Mouse (Mus musculus): ENCODE measurements around the gene Tmtc4. TPM values are rescaled to one million over a fixed set of nuclear protein-coding genes. Genes with fewer than 3 reads are reported as not detected.

Tmtc4 gene
- polyA plus RNA-seq, 1 experiment from 2014 or later, result 39.8 TPM

- no peaks in the 10 kb centered on the region for H3K4me1 ChIP-seq (ENCODE audit: control insufficient read depth, insufficient read depth, low read length)
- ATAC-seq (ENCODE audit: low FRiP score) (no peak), DNase-seq (ENCODE audit: low spot score, missing footprints) (no peak)
- H3K4me3 ChIP-seq (ENCODE audit: low read depth, low read length), result no peak overlapping the region
- H3K27me3 ChIP-seq (ENCODE audit: control insufficient read depth, insufficient read depth, low read length), result no peaks in the 10 kb centered on the region
- no peak overlapping the region for H3K27ac ChIP-seq (ENCODE audit: low read depth, low read length)
- H3K9me3 ChIP-seq (ENCODE audit: control insufficient read depth, low read length), result no peaks in the 10 kb centered on the region
- H3K36me3 ChIP-seq (ENCODE audit: control insufficient read depth, insufficient read depth, low read length), result no peaks in the 10 kb centered on the region
- H3K4me2 ChIP-seq, result no peak overlapping the region
- WGBS, result 91% methylated on average over 1 of the region's 1 CpGs
- H3K9ac ChIP-seq (ENCODE audit: low read length), result no peak overlapping the region
Measured at GRCm38 (mm10) chr14:122950915-122951314, 32.9 kb downstream of the Tmtc4 start.

- H3K4me2 ChIP-seq, result no peak overlapping the region
- H3K27me3 ChIP-seq (ENCODE audit: control insufficient read depth, insufficient read depth, low read length), result no peaks in the 10 kb centered on the region
- H3K9me3 ChIP-seq (ENCODE audit: control insufficient read depth, low read length), result no peaks in the 10 kb centered on the region
- peaks cover 4% of the 10 kb centered on the region; the same call in 1 of the 2 replicates for H3K36me3 ChIP-seq (ENCODE audit: control insufficient read depth, insufficient read depth, low read length)
- no peak for ATAC-seq (ENCODE audit: low FRiP score)
- H3K4me1 ChIP-seq (ENCODE audit: control insufficient read depth, insufficient read depth, low read length), result no peaks in the 10 kb centered on the region
- no peak overlapping the region for H3K4me3 ChIP-seq (ENCODE audit: low read depth, low read length)
- WGBS, result 78% methylated on average over 3 of the region's 3 CpGs
- no peak overlapping the region for H3K9ac ChIP-seq (ENCODE audit: low read length)
- H3K27ac ChIP-seq (ENCODE audit: low read depth, low read length), result no peak overlapping the region
- no peak for DNase-seq (ENCODE audit: low spot score, missing footprints)
Measured at GRCm38 (mm10) chr14:122943475-122943853, 40.4 kb downstream of the Tmtc4 start.

- ATAC-seq (ENCODE audit: low FRiP score), result peak; percentile 73
- no peak overlapping the region for H3K9ac ChIP-seq (ENCODE audit: low read length)
- peaks cover 4% of the 10 kb centered on the region; the same call in 1 of the 2 replicates for H3K36me3 ChIP-seq (ENCODE audit: control insufficient read depth, insufficient read depth, low read length)
- no peaks in the 10 kb centered on the region for H3K27me3 ChIP-seq (ENCODE audit: control insufficient read depth, insufficient read depth, low read length)
- H3K4me3 ChIP-seq (ENCODE audit: low read depth, low read length), result no peak overlapping the region
- WGBS, result 83% methylated on average over 4 of the region's 4 CpGs
- no peaks in the 10 kb centered on the region for H3K9me3 ChIP-seq (ENCODE audit: control insufficient read depth, low read length)
- H3K4me2 ChIP-seq, result no peak overlapping the region
- H3K27ac ChIP-seq (ENCODE audit: low read depth, low read length), result no peak overlapping the region
- DNase-seq (ENCODE audit: low spot score, missing footprints), result no peak
- H3K4me1 ChIP-seq (ENCODE audit: control insufficient read depth, insufficient read depth, low read length), result no peaks in the 10 kb centered on the region
Measured at GRCm38 (mm10) chr14:122942757-122943474, 40.9 kb downstream of the Tmtc4 start.

- no peak overlapping the region for H3K27ac ChIP-seq (ENCODE audit: low read depth, low read length)
- no peak overlapping the region for H3K4me2 ChIP-seq
- H3K27me3 ChIP-seq (ENCODE audit: control insufficient read depth, insufficient read depth, low read length), result no peaks in the 10 kb centered on the region
- 92% methylated on average over 1 of the region's 1 CpGs for WGBS
- H3K4me1 ChIP-seq (ENCODE audit: control insufficient read depth, insufficient read depth, low read length), result no peaks in the 10 kb centered on the region
- no peaks in the 10 kb centered on the region for H3K9me3 ChIP-seq (ENCODE audit: control insufficient read depth, low read length)
- H3K36me3 ChIP-seq (ENCODE audit: control insufficient read depth, insufficient read depth, low read length), result no peaks in the 10 kb centered on the region
- DNase-seq (ENCODE audit: low spot score, missing footprints) (no peak), ATAC-seq (ENCODE audit: low FRiP score) (no peak)
- no peak overlapping the region for H3K4me3 ChIP-seq (ENCODE audit: low read depth, low read length)
- no peak overlapping the region for H3K9ac ChIP-seq (ENCODE audit: low read length)
Measured at GRCm38 (mm10) chr14:122936460-122936859, 47.4 kb downstream of the Tmtc4 start.

GRCm38 (mm10) chr14:122920011-122920410, 63.8 kb downstream of the Tmtc4 start:
- no peak for DNase-seq (ENCODE audit: low spot score, missing footprints)
- H3K4me2 ChIP-seq, result no peak overlapping the region
- WGBS, result 80% methylated on average over 5 of the region's 5 CpGs
- H3K27me3 ChIP-seq (ENCODE audit: control insufficient read depth, insufficient read depth, low read length), result no peaks in the 10 kb centered on the region
- H3K9me3 ChIP-seq (ENCODE audit: control insufficient read depth, low read length), result no peaks in the 10 kb centered on the region
- H3K9ac ChIP-seq (ENCODE audit: low read length), result no peak overlapping the region
- ATAC-seq (ENCODE audit: low FRiP score), result no peak
- no peak overlapping the region for H3K4me3 ChIP-seq (ENCODE audit: low read depth, low read length)
- no peaks in the 10 kb centered on the region for H3K4me1 ChIP-seq (ENCODE audit: control insufficient read depth, insufficient read depth, low read length)
- no peak overlapping the region for H3K27ac ChIP-seq (ENCODE audit: low read depth, low read length)
- no peaks in the 10 kb centered on the region; the same call in 1 of the 2 replicates for H3K36me3 ChIP-seq (ENCODE audit: control insufficient read depth, insufficient read depth, low read length)

- no peak for DNase-seq (ENCODE audit: low spot score, missing footprints)
- Histone ChIP-seq H3K4me1 (ENCODE audit: control insufficient read depth, insufficient read depth, low read length) (0 out of 2 replicates have a peak, but pooled peaks cover 3% of the 10 kb centered on the region), H3K4me2 (no peak overlapping the region), H3K27ac (ENCODE audit: low read depth, low read length) (no peak overlapping the region), H3K9me3 (ENCODE audit: control insufficient read depth, low read length) (no peaks in the 10 kb centered on the region), H3K27me3 (ENCODE audit: control insufficient read depth, insufficient read depth, low read length) (peaks cover 4% of the 10 kb centered on the region), H3K36me3 (ENCODE audit: control insufficient read depth, insufficient read depth, low read length) (no peaks in the 10 kb centered on the region), H3K4me3 (ENCODE audit: low read depth, low read length) (no peak overlapping the region), H3K9ac (ENCODE audit: low read length) (no peak overlapping the region)
- 92% methylated on average over 1 of the region's 1 CpGs for WGBS
- no peak for ATAC-seq (ENCODE audit: low FRiP score)
Measured at GRCm38 (mm10) chr14:122917676-122918075, 66.2 kb downstream of the Tmtc4 start.

- no peaks in the 10 kb centered on the region for H3K9me3 ChIP-seq (ENCODE audit: control insufficient read depth, low read length)
- H3K36me3 ChIP-seq (ENCODE audit: control insufficient read depth, insufficient read depth, low read length), result no peaks in the 10 kb centered on the region
- ATAC-seq (ENCODE audit: low FRiP score) (no peak), DNase-seq (ENCODE audit: low spot score, missing footprints) (peak; percentile 85)
- peak within 1 kb of the TSS; percentile 57 for H3K4me3 ChIP-seq (ENCODE audit: low read depth, low read length)
- peak within 1 kb of the TSS; percentile 63 for H3K9ac ChIP-seq (ENCODE audit: low read length)
- H3K4me2 ChIP-seq, result peak within 1 kb of the TSS; percentile 97
- peaks cover 4% of the 10 kb centered on the region for H3K27me3 ChIP-seq (ENCODE audit: control insufficient read depth, insufficient read depth, low read length)
- 0 out of 2 replicates have a peak, but pooled peaks cover 3% of the 10 kb centered on the region for H3K4me1 ChIP-seq (ENCODE audit: control insufficient read depth, insufficient read depth, low read length)
- WGBS, result 71% methylated on average over 6 of the region's 6 CpGs
- no peak within 1 kb of the TSS for H3K27ac ChIP-seq (ENCODE audit: low read depth, low read length)
Measured at GRCm38 (mm10) chr14:122913657-122914056, 70.2 kb downstream of the Tmtc4 start, which contains the start of gene Ggact. Gene Ggact, minus strand, starts transcription at chr14:122913757.

GRCm38 (mm10) chr14:122912812-122913498, 70.9 kb downstream of the Tmtc4 start:
- peak overlapping the region; percentile 63 for H3K9ac ChIP-seq (ENCODE audit: low read length)
- peak; percentile 90 for DNase-seq (ENCODE audit: low spot score, missing footprints)
- H3K4me1 ChIP-seq (ENCODE audit: control insufficient read depth, insufficient read depth, low read length), result 0 out of 2 replicates have a peak, but pooled peaks cover 3% of the 10 kb centered on the region
- peak overlapping the region; percentile 57 for H3K4me3 ChIP-seq (ENCODE audit: low read depth, low read length)
- 1% methylated on average over 57 of the region's 58 CpGs for WGBS
- H3K27me3 ChIP-seq (ENCODE audit: control insufficient read depth, insufficient read depth, low read length), result peaks cover 4% of the 10 kb centered on the region
- H3K27ac ChIP-seq (ENCODE audit: low read depth, low read length), result no peak overlapping the region
- H3K9me3 ChIP-seq (ENCODE audit: control insufficient read depth, low read length), result no peaks in the 10 kb centered on the region
- peak overlapping the region; percentile 97 for H3K4me2 ChIP-seq
- no peaks in the 10 kb centered on the region for H3K36me3 ChIP-seq (ENCODE audit: control insufficient read depth, insufficient read depth, low read length)
- ATAC-seq (ENCODE audit: low FRiP score), result peak; percentile 79

- peaks cover 4% of the 10 kb centered on the region for H3K27me3 ChIP-seq (ENCODE audit: control insufficient read depth, insufficient read depth, low read length)
- H3K9me3 ChIP-seq (ENCODE audit: control insufficient read depth, low read length), result no peaks in the 10 kb centered on the region; the same call in 1 of the 2 replicates
- no peak overlapping the region for H3K27ac ChIP-seq (ENCODE audit: low read depth, low read length)
- H3K36me3 ChIP-seq (ENCODE audit: control insufficient read depth, insufficient read depth, low read length), result no peaks in the 10 kb centered on the region
- no peak overlapping the region for H3K4me3 ChIP-seq (ENCODE audit: low read depth, low read length)
- DNase-seq (ENCODE audit: low spot score, missing footprints), result no peak
- no peak overlapping the region for H3K9ac ChIP-seq (ENCODE audit: low read length)
- H3K4me1 ChIP-seq (ENCODE audit: control insufficient read depth, insufficient read depth, low read length), result 0 out of 2 replicates have a peak, but pooled peaks cover 3% of the 10 kb centered on the region
- no peak for ATAC-seq (ENCODE audit: low FRiP score)
- WGBS, result 65% methylated on average over 1 of the region's 1 CpGs
- peak overlapping the region; percentile 97; the same call in 1 of the 2 replicates for H3K4me2 ChIP-seq
Measured at GRCm38 (mm10) chr14:122912137-122912536, 71.7 kb downstream of the Tmtc4 start.
